Mouse (Mus musculus): ENCODE data around the gene Emc9.

Gene Emc9

GRCm38 (mm10) chr14:55590748-55591330 is 5.7 kb upstream of the Emc9 start, which contains the start of gene Psme2:
TSS of gene Psme2 (minus strand) at chr14:55591113.
- DNase-seq (ENCODE audit: low read depth, low spot score): no peak

DNA sequence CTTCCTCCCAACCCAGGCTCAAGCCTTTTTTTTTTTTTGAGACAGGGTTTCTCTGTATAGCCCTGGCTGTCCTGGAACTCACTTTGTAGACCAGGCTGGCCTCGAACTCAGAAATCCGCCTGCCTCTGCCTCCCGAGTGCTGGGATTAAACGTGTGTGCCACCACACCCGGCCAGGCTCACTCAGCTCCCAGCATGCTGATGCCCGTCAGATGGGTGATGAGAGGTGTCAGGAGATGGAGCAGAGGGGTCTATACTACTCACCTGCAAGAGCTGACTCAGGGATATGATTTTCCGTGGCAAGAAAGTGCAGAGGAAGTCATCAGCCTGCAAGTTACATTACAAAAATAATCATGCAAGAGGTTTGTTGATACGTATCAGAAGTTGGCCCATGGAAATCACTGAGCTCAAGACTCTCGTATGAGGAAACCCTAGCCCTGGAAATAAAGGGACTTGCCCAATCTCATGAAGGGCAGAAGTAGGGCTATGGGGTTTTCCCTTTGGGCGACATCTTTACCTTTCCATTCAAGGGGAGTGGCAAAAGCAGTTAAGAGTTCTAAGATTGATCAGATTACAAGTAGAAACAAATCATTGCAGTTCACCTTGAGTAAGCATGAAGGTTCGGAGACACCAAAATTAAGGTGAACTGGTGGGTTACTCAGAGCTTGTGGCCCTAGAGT is 4.8 kb upstream of the Emc9 start:
- DNase-seq (ENCODE audit: low read depth, low spot score): no peak

- no peak for DNase-seq (ENCODE audit: low read depth, low spot score)
Measured at GRCm38 (mm10) chr14:55589271-55589670, 4.2 kb upstream of the Emc9 start.

DNA sequence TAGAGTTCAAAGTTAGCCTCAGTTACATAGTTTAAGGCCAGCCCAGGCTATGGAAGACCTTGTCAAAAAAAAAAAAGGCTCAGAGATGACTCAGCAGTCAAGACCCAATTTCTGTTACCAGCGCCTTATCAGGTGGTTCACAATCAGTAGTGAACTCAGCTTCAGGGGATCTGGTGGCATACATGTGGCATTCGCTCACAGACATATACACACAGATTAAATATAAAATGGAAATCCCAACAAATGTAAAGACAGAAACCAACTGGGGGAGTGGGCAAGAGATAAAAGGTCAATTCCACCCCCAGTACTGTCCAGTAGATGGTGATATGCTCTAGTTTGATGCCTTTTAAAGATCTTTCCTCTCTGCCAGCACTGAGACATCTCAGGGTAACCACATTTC is 1.0 kb upstream of the Emc9 start:
- DNase-seq (ENCODE audit: low read depth, low spot score): no peak

- DNase-seq (ENCODE audit: low read depth, low spot score): no peak
Measured at GRCm38 (mm10) chr14:55585566-55585960, 461 bp upstream of the Emc9 start.

DNA sequence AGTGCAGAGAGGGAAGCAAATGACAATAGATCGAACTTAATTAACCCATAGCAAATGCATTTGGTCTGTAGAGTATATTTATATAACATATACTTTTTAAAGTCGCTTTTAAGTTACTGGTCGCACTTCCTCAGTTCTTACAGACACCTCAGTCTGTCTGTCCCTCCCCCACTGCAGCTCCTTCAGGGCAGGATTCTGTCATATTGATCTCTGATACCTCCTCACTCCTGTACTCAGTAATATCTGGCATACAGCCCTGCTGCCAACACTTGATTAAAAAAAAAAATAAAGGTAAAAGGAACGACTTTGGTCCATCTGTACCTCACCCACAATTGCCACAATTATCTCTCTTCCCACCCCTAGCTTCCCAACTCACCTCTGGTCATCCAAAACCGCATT is 800 bp downstream of the Emc9 start:
- no peak for DNase-seq (ENCODE audit: low read depth, low spot score)

DNA sequence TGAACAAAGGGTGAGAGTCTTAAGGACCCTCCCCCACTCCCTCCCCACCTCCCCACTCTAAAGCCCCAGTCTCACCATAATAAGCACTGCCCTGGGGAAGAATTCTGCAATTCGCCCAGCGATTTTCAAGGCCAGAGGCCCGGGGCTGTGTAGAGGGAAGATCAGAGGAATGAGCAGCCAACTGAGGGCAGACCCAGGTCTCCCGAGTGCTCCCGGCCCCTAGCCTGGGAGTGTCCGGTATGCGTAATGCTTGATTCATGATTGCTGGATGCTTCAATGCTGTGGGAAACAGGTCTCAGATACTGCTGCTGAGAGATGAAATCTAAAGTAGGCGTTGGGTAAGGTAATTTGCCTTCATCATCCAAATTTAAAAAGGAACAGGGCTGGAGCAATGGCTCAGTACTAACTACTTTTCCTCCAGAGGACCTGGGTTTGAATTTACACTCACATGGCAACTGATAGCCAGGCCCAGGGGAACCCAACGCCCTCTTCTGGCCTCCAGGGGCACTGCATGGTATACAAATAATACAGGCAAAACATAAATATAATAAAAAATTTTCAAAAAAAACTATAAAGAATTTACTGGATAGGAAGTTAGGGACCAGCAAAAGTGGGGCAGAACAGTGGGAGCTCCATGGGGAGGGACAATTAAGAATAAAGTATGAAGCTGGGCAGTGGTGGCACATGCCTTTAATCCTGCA is 3.0 kb downstream of the Emc9 start:
- no peak for DNase-seq (ENCODE audit: low read depth, low spot score)

DNA sequence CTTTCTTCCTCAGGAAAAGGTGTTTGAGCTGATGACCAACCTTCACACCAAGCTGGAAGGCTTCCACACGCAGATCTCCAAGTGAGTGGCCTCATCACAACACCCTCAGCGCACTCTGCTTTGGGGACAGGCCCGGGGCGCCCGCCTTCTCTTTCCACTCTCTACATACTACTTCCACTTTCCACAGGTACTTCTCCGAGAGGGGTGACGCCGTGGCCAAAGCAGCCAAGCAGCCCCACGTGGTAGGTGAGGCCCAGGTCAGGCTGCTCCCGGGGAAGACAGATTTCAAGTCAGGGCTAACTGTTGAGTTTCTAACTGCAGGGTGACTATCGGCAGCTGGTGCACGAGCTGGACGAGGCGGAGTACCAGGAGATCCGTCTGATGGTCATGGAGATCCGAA is 4.4 kb downstream of the Emc9 start:
- no peak for DNase-seq (ENCODE audit: low read depth, low spot score)

- no peak for DNase-seq (ENCODE audit: low read depth, low spot score)
Measured at GRCm38 (mm10) chr14:55579511-55580496, 5.3 kb downstream of the Emc9 start.

DNA sequence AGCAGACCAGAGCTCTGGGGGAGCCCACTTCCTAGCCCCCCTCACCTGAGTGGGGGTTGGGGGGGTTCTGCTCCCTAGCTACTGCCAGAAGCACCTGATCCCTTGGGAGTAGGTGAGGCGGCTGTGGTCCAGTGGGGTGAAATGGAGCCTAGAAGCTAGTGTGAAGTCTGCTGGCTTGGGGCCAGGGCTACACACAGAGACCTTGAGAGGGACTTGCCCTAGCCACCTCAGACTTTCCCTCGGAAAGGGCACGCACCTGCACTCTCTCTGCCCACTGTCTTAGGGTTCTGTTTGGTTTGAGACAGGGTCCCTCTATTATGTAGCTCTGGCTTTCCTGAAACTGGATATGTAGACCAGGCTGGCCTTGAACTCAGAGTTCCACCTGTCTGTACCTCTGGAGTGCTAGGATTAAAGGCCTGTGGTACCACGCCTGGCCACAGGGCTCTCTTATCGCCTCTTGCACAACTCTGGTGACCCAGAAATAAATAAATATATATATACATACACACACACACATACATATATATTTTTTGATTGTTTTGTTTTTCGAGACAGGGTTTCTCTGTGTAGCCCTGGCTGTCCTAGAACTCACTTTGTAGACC is 6.3 kb downstream of the Emc9 start:
- no peak for DNase-seq (ENCODE audit: low read depth, low spot score)

DNA sequence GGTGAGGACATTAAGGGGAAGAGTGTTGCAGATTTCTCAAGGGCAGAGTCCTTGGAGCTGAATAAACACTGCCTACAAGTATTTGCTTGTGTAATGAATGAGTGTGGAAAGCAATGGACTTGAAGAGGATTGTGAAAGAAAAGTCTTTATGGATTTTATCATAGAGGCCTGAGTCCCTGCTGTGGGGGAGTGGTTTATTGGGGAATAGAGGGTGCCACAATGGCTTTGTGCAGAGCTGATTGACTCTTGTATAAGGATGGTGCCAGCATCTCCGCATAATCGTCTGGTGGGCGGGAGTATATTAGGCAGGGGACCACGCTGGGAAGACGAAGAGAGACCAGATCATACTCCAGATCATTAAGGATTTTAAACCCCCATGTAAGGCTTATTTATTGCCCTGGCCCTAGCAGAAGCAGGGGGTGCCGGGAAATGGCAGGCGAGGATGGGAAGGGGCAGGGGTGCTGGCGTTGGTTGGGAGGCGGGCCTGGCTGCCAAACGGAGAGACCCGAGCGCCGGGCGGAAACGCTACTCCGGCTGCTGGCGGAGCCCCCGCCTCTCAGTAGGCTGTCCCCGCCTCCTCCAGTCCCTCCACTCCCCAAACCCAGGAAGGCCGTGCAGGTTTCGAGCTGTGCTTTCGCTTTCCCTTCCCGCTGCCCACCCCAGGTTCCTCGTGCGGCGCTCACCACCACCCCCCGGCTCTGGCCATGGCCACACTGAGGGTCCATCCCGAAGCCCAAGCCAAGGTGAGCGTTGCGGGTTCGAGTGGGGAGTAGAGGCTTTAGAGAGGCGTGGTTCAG is 7.0 kb downstream of the Emc9 start, which contains the start of gene Psme1:
Gene Psme1, plus strand, starts transcription at position 253 of the 797 bp plus-strand sequence.
- no peak for DNase-seq (ENCODE audit: low read depth, low spot score)

DNA sequence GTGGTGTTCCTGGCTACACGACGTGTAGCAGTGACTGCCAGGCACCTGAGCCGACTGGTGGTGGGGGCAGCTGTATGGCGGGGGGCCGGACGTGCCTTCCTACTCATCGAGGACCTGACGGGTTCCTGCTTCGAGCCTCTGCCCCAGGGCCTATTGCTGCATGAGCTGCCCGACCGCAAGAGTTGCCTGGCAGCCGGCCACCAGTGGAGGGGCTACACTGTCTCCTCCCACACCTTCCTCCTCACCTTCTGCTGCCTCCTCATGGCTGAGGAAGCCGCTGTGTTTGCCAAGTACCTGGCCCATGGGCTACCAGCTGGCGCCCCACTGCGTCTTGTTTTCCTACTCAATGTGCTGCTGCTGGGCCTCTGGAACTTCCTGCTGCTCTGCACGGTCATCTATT is 8.7 kb downstream of the Emc9 start:
- DNase-seq (ENCODE audit: low read depth, low spot score): no peak

- DNase-seq (ENCODE audit: low read depth, low spot score): no peak
Measured at GRCm38 (mm10) chr14:55575711-55576110, 9.4 kb downstream of the Emc9 start.

GRCm38 (mm10) chr14:55575302-55575701 is 9.8 kb downstream of the Emc9 start, which contains the start of gene Fitm1:
TSS of gene Fitm1 (plus strand) at chr14:55575617.
- DNase-seq (ENCODE audit: low read depth, low spot score): no peak

DNA sequence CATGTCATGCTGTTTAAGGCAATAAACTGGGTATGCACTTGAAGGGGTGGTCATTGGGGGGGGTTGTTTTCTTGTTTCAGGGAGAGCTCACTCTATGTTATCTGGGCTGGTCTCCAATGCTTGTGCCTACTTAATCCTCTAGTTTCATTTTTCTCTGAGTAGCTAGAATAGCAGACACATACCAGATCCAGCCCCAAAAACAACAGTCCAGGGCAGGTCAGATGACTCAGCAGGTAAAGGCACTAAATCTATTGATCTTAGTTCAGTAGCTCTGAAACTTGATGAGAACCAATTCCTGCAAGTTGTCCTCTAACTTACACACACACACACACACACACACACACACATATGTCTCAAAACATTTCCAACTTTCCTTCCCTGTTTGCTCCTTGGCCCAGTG is 13.3 kb downstream of the Emc9 start:
- DNase-seq (ENCODE audit: low read depth, low spot score): no peak

- DNase-seq (ENCODE audit: low read depth, low spot score): no peak
Measured at GRCm38 (mm10) chr14:55570588-55570987, 14.5 kb downstream of the Emc9 start.

GRCm38 (mm10) chr14:55567496-55567895 is 17.6 kb downstream of the Emc9 start:
- no peak for DNase-seq (ENCODE audit: low read depth, low spot score)

DNA sequence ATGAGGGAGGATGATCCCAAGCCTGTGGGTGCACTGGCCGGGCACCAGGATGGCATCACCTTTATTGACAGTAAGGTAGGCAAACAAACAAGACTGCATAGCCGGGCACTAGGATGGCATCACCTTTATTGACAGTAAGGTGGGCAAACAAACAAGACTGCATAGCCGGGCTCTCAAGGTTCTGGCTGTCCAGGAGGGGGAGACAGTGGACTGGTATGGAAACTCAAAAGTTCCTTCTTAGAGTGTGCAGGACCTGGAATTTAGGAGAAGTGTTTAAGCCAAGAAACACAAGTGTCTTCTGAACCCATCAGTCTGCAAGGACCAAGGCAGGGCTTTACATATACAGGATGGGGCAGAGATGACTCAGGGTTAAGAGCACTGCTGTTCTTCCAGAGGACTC is 19.4 kb downstream of the Emc9 start:
- DNase-seq (ENCODE audit: low read depth, low spot score): no peak

DNA sequence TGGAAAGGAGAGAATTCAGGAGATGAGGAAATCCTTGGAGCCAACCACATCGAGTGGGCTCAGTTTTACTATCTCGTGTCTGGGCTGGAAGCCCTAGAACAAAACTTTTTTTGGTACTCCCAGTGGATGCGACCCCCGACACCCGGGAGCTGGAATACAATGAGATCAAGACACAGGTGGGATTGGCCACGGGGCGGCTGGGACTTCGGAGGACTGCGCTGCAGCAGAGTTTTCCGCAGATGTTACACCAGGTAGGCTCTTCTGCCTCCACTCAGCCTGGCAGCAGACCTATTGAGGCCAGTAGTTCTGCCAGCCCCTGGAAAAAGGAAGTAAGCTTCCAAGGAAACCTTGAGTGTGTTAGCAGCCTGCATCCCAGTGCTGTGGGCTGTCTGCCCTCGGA is 21.9 kb downstream of the Emc9 start:
- no peak for DNase-seq (ENCODE audit: low read depth, low spot score)

GRCm38 (mm10) chr14:55561860-55562259 is 23.2 kb downstream of the Emc9 start:
- no peak for DNase-seq (ENCODE audit: low read depth, low spot score)

Data from retina, adult 2 months (tissue).